Mouse (Mus musculus): ENCODE measurements at regions not wholly inside any gene's neighbourhood (a gene's known extent, or its start where the extent isn't known, plus 50 kb on each side); places are given as distances from the start of the nearest gene placed in this dataset.

DNA sequence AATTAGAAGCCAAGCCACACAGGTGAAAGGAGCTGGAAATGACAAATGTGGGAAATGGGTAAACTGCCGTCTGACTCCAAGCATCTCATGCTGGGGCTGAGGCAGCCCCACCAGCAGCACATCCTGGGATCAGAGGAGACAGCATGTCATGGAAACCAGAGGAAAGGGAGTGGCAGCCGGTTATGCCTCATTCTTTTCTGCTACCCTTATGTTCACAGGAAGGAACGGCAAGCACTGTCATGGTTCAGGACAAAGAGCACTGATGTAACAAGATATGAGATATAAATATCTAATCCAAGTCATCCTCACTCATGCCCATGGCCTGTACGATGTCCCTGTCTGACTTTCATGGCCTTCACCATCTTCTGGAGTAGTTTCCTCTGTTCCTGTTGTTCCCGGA is 125.2 kb upstream of the Tnfaip3 start:
- DNase-seq (ENCODE audit: low read depth, low spot score): no peak

DNA sequence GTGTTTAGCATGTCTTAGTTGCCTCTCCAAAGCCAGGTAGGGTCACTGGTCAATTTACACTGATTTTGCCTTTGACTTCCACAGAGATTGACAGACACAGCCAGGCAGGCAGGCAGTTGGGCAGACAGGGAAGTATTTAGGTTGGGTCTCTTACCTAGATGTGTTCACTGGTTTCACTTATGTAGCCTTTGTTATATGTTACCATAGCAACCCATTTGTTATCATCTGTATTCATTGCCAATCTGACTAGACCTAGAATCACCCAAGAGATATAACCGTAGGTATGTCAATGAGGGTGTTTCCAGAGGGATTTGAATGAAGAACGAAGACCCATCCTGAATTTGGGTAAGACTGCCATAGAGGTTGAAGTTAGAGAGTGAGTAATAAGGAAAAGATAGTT is 123.8 kb upstream of the Tnfaip3 start:
- peak; percentile 45 for DNase-seq (ENCODE audit: low read depth, low spot score)

DNA sequence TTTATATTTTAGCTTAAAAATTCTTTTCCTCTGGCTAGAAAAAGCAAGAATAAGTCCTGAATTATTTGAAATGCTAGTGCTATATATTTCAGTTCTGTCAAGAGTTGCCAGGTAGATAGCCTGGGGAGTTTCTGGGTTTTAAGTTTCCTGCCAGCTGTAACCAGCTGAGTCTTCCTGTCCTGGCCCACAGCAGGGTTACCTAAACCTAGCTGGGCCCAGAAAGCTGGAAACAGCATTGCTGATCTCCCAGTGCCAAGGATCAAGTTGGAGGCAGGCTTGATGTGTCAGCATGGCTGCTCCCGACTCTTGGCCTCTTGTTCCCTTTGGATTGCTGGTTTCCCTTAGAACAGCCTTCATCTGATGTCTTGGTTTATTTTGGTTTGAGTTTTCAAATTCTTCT is 122.8 kb upstream of the Tnfaip3 start:
- DNase-seq (ENCODE audit: low read depth, low spot score): no peak

DNA sequence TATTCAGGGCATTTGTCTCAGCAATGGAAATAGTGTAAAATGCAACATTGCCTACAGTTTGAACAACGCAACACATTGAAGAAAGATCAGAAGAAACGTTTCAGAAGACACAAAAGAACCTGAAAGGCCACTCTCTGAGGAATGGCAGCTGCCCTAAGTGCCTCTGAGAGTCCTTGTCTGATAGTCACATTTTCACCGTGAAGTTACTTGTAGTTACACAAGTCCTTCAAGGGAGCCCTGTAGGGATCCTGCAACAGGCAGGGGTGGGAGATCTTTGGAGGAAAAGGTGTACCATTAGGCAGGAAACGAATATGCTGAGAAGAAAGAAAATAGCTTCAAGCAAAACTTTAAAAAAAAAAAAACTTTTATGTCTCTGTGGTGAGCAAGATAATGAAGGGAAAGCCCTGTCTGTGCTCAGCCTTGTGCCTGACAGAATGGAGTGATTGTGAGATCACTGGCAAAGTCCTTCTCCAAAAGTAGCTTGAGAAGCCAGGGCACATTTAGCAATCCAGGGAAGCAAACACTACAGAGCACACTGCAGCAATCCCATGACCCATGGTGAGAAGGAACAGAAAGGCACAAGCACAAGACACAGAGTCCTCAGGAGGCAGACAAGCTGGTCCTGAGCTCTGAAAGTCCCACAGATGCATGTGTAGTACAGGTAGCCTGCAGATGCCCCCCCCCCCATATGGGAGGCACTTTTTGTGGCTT is 112.3 kb upstream of the Tnfaip3 start:
- peak; percentile 47 for DNase-seq (ENCODE audit: low read depth, low spot score)

DNA sequence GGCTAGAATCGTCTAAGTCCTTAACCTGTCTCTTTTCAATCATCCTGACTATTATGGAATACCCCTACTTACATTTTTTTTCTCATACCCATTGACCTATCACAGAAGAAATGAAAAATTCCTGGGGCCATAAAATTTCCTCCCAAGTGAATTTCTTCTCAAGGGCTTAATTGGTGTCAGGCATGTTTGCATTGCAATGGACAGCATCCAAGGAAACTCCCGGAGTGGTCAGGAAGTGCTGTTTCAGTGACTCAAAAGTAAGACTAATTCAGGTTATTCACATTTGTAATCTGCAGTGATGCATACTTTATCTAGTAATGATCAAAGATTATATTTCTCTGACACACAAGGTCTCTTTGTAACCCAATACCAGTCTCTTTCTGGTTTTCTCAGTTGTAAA is 111.5 kb upstream of the Tnfaip3 start:
- no peak for DNase-seq (ENCODE audit: low read depth, low spot score)

DNA sequence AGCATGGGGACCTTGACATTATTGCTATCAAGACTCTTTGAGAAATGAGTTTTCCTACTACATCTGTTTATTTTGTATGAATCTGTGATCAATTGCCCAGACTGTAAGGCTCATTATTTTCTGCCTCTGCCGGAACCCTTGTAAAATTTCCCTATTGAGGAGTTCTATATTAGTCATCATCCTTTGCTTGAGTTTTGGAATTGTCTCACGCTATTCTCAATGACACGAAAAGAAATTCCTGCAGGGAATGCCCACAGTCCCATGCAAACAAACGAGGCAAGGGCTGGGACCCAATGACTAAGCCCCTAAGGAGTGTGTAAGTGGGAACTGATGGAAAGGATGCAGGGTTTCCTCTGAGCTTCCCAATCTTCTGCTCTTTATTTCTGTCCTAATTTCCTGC is 111.0 kb upstream of the Tnfaip3 start:
- DNase-seq (ENCODE audit: low read depth, low spot score): no peak

DNA sequence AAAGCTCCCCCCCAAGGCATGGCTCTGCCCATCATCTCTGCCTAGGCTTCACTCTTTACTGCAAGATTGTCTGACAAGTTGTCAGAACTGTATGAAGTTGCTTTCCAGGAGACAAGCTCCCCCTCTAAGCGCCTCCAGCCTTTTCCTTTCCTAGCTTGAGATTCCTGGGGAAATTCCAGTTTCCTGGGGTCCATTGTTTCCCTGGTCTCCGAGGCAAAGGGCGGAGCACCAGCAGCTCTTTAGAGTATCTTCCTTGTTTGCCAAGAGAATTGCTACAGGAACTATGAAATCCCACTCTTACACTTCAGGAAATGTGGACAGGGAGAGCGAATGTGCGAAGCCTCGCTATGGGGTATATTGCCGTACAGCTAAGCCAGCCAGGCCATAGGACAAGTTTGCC is 108.2 kb upstream of the Tnfaip3 start:
- no peak for DNase-seq (ENCODE audit: low read depth, low spot score)

DNA sequence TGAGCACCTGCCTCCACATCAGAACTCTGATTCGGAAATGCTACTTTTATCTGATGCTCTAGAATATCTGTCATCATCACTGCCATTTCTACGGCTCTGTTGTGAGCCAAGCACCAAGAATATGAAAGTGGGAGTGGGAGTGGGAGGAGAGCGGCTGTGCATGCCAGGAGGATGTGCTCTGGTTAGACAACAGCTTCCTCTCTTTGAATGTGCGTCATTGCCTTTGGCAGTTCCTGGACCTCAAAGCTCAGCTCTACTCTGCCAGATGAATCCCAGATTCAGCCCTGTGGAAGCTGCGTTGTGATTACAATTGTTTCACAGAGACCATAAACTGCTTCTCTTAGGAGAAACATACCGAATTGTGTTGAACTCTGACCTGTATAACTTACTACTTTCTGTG is 106.8 kb upstream of the Tnfaip3 start:
- DNase-seq (ENCODE audit: low read depth, low spot score): peak; percentile 75

DNA sequence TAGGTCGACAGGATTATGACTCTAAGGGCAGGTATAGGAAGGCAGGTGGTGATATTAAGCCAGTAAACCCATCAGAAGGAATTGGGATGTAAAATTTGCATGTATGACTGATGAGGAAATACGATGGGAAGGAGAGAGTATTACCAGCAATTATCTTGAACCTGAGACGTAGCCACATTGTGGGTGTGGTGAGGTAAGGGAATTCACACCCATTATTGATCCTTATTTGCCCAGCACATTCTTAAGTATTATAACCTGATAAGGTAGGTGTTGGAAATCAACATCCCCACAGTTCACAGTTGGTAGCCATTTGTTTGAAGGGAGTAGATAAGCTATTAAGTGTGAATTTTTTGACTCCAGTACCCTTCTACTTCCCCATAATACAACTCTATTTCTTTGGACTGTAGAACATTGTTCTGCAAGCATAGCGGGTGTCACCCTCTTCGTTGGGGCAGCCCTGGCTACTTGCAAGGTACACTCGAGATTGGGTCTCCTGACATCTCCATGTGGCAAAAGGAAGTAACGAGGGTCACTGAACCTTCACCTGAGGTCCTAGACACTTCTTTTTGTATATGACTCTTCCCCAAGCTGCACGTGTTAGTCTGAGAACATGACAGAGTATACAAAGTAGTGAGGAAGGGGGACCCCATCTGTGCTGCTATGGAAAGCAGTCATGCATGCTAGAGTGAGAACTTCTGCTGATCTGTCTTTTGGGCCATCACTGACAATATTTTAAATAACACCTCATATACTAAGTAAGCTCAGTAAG is 104.0 kb upstream of the Tnfaip3 start:
- DNase-seq (ENCODE audit: low read depth, low spot score): no peak

DNA sequence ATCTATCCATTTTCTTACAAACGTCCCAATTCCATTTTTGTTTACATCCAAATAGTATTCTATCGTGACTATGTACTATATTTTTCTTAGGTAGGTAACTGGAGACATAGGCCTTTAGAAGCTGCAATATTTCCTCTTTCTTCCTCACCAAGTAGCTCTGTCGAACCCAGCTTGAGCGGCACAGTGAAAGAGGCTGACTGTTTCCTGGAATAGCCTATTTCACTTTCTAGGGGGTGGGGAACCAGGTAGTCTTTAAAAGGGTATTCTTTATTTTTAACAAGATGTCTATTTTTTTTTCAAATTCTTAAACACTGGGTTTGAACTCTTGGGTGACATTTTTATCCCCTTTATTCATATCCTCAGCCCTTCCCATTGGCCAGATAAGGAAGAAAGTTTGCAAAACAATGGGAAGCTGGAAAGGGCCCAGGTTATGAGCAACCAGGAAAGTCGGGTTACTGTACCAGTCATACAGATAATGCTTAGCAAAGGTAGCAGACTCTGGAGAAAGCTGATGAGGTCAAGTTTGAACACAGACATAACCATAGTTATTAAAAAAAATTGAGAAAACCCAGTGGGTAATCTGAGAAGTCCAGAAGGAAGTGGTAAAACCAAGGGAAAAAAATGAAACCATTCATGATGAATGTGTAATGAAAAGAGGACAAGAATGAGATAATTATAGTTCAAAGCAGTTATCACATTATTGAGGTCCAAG is 103.3 kb upstream of the Tnfaip3 start:
- no peak for DNase-seq (ENCODE audit: low read depth, low spot score)

DNA sequence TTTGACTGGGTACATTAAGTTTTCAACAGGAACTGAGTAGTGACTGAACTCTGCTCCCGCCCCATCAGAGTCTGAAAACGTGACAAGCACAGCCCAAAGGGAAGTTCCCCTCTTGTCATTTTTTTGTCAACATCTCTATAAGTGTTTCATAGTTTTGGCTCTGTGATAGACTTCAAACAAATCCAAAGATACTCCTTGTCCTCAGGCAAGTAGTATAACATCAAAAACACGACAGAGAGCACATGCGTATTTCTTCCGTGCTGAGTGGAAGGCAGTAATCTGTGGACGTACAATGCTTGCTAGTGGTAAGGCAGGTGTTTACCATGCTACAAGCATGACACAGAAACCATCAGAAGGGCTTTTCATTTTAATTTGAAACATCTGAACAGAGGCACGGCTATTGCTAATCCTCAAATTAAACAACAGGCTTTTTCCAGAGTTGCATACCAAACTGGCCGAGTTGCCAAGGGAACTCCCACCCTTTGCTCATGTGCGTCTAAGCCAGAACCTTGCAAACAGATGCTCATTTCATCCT is 101.7 kb upstream of the Tnfaip3 start:
- peak; percentile 79 for DNase-seq (ENCODE audit: low read depth, low spot score)

DNA sequence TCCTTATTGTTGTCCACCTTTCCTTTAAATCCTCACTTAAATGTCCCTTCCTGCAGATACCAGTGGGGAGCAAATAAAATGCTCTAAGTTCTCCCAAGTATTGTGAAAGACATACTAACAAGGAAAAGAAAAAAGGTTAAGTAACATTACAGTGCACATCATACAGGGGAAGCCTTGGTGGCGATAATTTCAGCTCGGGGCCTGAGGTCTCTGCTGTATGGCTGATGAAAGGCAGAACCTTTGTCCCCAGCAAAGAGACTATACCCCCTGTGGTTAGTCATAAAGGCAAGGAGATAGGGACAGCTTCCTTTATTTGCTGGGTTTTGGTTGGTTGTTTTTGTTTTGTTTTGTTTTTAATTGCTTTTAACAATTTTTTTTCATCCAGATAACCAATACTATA is 97.0 kb upstream of the Tnfaip3 start:
- no peak for DNase-seq (ENCODE audit: low read depth, low spot score)

DNA sequence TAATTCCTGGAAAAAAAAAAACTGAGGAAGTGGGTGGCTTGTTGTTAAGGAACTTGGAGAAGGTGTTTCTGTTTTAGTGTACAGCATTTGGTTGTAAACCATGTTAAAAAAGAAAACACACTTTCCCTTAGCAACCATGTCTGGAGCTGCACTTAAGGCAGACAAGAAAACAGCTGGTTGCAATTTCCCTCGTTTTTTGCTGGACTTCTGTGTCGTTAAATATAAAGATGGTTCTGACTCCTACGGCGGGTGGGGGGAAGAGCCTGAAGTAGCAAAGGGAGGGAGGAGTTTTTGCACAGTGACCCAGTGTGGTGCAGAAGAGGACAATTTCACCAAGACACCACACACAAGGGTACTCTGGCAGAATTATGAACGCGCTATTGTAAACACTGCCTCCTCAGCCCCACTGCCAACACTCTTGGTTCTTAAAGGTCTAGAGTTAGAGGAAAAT is 89.8 kb upstream of the Tnfaip3 start:
- DNase-seq (ENCODE audit: low read depth, low spot score): no peak

DNA sequence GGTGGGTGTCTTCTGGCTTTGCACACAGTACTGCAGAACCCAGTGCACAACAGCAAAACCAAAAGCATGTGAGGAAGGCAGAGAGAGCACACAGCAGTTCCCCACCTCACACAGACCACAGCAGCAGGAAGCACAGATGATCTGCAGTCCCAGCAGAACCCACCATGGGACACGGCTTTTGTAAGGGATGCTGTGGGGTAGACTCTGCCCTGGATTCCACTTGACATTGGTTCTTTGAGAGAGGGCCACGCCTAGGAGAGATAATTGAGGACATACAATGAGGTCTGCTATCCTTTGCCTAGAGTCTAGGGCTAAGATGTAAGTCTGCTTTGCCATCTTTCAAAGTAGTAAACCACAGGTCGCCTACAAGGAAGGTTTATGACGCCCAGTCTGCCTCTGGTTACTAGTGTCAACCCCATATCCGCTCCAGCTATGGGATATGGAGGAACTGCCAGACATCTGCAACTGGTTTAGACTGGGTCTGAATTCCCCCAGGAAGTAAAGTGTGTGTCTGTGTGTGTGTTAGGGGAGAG is 89.3 kb upstream of the Tnfaip3 start:
- peak; percentile 79 for DNase-seq (ENCODE audit: low read depth, low spot score)

DNA sequence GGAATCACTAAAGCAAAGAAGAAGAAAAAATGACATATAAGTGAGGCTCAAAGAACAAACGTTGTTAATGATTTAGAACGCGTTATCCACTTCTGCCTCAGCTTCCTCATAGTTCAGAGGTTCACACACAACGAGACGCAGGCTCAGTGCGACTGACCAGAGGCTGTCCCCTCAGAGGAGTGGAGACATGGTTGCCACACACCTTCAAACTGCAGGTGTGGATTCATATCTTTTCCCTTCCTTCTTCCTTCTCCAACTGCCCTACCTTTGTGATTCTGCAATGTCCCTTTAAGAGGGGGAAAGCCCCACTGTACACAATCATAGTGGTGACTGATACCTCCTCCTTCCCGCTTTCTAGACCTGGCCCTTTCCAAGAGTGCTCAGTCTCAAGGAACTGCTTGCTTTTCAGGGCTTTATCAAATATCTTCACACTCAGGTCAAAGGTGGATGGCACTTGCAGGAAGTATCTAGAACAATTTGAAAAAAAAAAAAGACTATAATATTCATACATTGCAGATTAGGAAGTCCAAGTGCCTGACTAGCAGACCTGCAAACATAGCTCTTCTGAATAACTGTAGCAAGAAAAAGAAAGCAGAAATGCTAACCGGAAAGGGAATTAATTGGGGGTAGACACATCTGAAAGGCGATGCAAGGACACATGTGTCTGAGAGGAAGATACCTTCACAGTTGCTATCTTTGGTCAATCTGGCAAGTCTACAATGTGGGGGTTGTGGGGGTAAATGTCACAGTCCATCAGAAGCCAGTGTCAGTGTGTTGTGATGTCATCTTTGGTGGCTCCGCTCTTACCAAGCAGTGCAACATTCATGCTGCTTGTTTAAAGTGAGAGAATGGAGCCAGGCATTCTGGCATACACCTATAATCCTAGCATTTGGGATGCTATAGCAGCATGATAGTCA is 84.2 kb upstream of the Tnfaip3 start:
- no peak for DNase-seq (ENCODE audit: low read depth, low spot score)

DNA sequence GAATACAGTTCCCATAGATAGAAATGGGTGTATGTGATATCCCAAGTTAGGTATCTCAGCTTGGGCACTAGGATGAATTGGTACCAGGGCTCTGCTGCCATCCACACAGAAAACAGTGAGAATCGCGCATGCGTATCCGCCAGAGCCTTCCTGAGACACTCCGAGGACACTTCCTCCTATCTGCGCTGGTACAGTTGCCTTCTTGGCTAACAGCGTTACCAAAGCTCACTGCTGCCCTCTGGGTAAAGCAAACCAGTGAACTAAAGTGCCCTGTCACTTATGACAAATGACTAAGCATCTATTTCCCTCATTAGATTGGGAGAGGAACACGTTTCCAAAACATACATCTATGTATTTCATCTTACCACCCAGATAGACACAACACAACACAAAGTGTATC is 78.8 kb upstream of the Tnfaip3 start:
- DNase-seq (ENCODE audit: low read depth, low spot score): peak; percentile 90

DNA sequence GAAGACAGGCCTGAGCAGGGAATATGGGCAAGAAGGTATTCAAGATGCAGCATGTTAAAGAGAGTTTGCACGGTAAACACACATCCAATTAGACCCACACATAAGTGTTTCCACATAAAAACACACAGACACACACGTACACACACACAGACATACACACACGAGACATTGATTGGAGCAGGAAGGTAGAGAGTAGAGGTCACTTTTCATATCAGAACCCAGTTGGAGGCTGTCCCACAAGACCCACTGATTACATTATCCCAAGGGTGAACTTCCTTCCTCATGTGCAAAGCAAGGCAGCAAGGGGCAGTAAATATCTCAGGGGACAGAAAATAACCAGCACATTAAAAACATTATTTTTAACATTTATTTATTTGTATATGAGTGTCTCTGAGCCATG is 78.2 kb upstream of the Tnfaip3 start:
- no peak for DNase-seq (ENCODE audit: low read depth, low spot score)

DNA sequence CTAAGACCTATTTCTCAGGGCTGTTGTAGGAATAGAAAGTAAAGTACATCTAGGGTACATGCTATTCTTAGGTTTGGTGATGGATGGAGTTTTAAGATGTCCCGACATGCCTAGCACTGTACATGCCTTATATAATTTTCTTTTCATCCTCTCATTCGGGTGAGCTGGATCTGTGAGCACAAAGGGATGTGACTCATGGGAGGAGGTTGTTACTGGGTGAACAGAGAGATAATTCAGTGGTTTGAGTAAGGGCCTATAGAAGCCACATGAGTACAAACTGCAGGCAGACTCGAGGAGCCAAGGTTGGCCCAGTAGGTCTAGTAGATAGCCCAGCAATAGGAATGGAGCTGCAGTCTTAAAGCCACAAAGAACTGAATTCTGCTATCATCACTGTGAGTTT is 76.5 kb upstream of the Tnfaip3 start:
- no peak for DNase-seq (ENCODE audit: low read depth, low spot score)

DNA sequence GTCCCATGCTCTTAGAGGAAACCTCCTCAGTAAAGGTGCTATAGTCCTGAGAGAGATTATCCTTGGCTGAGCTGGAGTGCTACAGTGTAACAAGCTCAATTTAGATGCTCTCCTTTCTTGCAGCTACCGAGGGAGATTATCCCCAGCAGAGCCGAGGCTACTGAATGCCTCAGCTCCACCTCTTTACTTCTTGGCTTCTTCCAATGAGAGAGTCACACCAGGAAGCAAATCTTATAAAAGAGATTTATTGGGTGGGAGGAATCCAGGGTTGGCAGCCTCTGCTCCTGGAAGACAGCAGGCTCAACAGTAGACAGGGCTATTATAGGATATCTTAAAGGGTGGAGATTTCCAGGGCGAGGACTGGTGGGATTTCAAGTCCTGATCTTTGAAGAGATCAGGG is 75.7 kb upstream of the Tnfaip3 start:
- no peak for DNase-seq (ENCODE audit: low read depth, low spot score)

DNA sequence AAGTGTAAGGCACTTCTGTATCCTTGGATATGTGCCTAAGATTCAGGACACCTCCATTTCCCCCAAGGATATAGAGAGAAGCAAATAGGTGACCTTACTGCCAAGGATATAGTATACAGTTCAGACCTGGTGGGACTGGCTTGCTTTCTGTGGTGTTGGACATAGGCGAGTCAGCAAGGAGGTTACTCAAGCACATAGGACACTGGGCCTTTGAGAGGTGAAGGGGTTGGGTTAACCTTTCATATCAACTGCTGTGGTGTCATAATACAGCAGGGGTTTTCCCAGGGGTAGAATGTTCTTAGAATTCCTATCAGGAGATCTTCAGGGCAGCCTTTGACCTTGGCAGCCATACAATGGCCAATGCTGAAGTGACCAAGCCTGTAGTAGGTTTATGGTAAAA is 71.5 kb upstream of the Tnfaip3 start:
- no peak for DNase-seq (ENCODE audit: low read depth, low spot score)

DNA sequence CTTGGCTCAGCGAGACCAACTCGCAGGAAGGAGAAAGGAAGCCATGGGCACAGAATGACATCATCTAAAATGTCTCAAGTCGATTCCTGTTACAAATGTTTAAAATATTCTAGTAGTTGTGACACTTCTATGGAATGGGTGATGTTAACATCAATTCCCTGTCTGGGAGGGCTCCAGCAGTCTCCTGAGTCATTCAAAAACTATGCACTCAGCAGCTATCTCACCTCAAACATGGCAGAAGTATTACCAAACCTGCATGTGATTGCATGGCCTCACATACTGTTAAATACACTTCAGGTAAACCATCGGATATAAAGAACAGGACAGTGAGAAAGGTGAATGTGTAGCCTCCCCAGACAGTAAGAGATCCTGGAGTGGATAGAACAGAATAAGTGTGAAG is 66.7 kb upstream of the Tnfaip3 start:
- DNase-seq (ENCODE audit: low read depth, low spot score): no peak
